Mouse (Mus musculus): ENCODE measurements around the gene Commd7.

Commd7 gene

DNA sequence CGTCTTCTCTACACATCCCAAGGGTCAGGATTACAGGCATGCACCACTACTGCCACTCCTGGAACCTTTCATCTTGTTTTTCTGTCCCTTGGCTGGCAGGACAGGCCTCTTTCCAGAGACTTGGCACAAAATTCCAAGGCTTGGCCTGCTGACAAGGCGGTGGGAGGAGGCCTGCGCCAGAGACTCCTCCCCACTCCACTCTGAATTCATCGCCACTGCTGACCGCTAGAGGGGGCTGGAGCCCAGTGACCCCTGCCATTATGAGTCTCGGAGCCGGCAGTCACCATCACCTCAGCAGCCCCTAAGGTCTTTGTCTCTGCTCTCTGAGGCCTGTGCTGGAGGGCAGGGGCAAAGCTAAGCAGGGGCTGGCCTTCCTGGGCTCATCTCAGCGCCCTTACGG, 23.0 kb downstream of the Commd7 start:
- peak; percentile 79 for DNase-seq (ENCODE audit: low read depth, low spot score)
- H3K36me3 ChIP-seq (ENCODE audit: control insufficient read depth, insufficient read depth, low read length, poor library complexity, severe bottlenecking), result no peaks in the 10 kb centered on the region
- H3K27me3 ChIP-seq (ENCODE audit: control insufficient read depth, insufficient read depth, low read length, poor library complexity, severe bottlenecking), result no peaks in the 10 kb centered on the region

DNA sequence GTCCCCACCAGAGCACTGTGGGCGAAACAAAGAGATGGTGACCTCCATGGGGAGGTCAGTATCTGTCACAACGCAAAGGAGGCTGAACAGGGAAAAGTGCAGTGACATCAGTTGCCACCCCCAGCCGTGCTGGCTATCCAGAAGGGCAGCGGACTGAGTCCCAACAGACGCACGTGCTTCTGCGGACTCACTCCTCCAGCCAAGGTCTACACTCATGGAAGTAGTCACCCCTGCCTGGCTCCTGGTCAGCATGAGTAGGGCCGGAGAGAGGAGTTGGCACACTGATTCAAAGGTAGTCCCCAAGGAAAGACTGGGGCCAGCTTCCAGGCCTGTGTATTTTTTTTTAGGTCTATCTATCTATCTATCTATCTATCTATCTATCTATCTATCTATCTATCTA, 23.5 kb downstream of the Commd7 start:
- no peak for DNase-seq (ENCODE audit: low read depth, low spot score)
- H3K27me3 ChIP-seq (ENCODE audit: control insufficient read depth, insufficient read depth, low read length, poor library complexity, severe bottlenecking), result no peaks in the 10 kb centered on the region
- no peaks in the 10 kb centered on the region for H3K36me3 ChIP-seq (ENCODE audit: control insufficient read depth, insufficient read depth, low read length, poor library complexity, severe bottlenecking)

DNA sequence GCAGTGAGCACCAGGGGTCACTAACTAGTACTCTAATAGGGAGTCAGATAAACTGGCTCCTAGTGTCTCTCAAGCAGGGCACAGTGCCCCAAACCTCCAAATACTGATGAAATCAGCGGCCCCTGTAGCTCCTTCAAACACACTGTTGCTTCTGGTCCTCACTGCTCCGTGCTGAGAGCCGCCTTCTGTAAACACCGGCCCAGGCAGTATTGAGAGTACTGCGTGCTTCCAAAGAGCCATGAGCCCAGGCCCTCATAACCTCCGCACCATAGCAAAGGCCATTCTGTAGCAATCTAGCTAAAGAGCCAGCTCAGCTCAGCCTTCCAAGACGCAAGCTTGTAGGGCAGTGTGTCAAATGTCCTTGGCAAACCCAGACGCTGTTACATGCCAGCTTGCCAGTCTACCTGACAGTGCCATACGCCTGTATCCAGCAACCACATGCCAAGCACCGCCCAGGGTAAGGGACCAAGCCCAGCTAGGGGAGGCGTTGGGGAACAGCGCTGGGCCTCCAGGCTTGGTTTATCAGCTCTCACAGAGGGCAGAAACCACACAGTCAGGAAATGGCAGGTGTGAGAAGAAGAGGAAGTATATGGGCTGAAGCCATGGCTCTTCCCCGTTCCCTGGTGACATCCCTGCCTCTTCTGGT, 24.6 kb downstream of the Commd7 start:
- H3K36me3 ChIP-seq (ENCODE audit: control insufficient read depth, insufficient read depth, low read length, poor library complexity, severe bottlenecking), result no peaks in the 10 kb centered on the region
- H3K27me3 ChIP-seq (ENCODE audit: control insufficient read depth, insufficient read depth, low read length, poor library complexity, severe bottlenecking), result no peaks in the 10 kb centered on the region
- DNase-seq (ENCODE audit: low read depth, low spot score), result peak; percentile 50

DNA sequence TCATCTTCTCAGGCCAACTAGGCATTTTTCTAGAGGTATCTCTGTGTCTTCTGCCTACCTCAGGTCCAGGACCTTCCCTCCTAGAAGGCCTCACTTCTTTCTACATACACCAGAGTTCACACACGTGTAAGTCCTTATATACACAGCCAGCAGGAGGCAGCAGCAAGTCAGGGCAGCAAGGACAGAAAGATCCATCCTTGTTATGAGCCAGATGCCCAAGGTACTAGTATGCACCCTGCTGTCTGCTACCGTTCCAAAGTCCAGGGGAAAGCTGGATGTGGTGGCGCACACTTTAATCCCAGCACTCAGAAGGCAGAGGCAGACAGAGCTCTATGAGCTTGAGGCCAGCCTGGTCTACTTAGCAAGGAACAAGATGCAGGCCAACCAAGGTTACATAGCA, 26.2 kb downstream of the Commd7 start:
- no peaks in the 10 kb centered on the region for H3K27me3 ChIP-seq (ENCODE audit: control insufficient read depth, insufficient read depth, low read length, poor library complexity, severe bottlenecking)
- peak; percentile 20 for DNase-seq (ENCODE audit: low read depth, low spot score)

DNA sequence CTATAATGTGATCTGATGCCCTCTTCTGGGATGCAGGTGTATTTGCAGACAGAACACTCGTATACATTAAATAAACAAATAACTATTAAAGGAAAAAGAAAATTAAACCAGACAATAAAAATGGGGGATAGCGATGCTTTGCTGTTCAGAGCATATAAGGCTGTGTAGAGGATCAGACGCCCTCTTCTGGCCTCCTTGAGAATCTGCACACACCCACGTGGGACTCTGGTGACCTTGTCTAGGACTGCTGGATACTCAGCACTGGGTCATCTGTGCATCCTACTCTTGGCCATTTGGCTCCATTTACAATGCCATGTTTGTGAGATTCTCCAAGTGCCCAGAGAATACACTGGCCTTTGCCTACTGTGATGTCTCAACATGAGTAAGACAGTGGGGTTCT, 28.9 kb downstream of the Commd7 start:
- H3K27me3 ChIP-seq (ENCODE audit: control insufficient read depth, insufficient read depth, low read length, poor library complexity, severe bottlenecking), result no peaks in the 10 kb centered on the region
- no peak for DNase-seq (ENCODE audit: low read depth, low spot score)
- H3K36me3 ChIP-seq (ENCODE audit: control insufficient read depth, insufficient read depth, low read length, poor library complexity, severe bottlenecking), result no peaks in the 10 kb centered on the region

More for the DNA sequence above, 26.2 kb downstream of the Commd7 start:
- H3K36me3 ChIP-seq (ENCODE audit: control insufficient read depth, insufficient read depth, low read length, poor library complexity, severe bottlenecking), result no peaks in the 10 kb centered on the region

DNA sequence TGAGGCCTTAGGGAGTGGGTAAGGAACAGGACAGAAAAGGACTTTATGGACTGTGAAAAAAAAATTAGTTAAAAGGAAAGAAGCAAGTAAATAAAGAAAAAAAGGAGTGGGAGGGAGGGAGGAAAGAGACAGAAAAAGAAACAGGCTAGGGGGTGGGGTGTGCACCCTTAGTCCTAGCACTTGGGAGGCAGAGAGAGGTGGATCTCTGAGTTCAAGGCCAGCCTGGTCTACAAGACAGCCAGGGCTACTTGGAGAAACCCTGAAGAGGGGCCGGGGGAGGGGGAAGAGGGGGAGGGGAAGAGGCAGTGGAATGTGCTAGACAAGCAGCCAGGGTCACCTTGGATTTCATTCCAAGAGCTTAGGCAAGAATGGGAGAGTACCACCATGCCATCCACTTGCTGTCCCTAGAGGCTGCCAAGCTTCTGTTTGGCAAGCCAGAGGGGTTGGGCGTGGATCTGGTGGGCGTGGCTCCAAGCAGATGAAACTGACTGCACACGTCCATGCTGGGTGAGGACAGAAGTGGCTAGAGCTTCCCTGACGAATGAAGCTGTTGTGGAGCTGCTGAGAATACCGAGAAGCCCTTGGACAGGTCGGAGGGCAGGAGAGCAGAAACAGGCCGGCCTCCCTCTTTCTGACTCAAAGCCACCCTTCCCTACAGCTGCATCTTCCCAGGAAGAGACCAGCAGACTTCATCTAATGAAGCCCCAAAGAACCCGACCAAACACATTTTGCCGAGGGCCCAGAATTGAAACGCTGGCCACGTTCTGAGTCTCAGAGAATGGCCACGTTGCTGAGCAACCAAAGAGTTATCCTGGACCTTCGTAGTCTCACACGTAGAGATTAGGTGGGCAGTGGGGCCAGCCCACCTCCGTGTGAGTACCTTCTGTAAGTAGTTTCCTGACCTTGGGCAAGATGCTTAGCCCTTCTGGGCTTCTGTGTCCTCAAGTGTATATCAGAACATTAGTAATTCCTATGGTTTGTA, 31.6 kb downstream of the Commd7 start:
- Histone ChIP-seq H3K27me3 (ENCODE audit: control insufficient read depth, insufficient read depth, low read length, poor library complexity, severe bottlenecking) (no peaks in the 10 kb centered on the region), H3K36me3 (ENCODE audit: control insufficient read depth, insufficient read depth, low read length, poor library complexity, severe bottlenecking) (no peaks in the 10 kb centered on the region)
- DNase-seq (ENCODE audit: low read depth, low spot score), result no peak

DNA sequence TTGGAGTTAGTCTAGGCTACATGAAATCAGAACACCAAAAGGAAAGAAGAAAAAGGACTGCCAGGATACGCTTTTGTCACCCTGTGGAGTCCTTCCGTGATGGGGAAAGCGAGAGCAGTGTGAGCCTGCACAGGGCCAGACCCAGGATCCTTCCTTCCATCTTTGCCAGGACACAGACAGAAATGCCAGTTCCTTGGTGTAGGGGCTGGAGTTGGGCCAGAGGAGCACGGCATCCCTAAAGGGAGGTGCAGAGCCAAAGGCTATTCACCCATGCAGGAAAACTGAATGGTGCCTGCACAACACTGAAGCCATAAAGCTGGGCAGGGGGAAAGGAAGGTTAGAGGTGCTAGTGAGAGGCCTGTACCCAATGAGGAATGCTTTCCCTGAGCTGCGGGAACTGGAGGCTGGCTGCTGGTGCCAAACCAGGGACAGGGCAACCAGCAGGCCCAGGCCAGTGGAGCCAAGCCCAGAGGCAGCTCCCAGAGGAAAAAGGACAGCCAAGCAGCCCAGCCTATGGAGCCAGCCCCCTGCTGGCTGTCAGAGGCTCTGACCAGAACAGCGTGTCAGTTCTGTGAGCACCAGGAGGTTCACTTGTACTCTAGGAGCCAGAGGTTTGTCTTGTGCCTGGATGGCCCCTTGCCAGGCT, 32.4 kb downstream of the Commd7 start:
- H3K36me3 ChIP-seq (ENCODE audit: control insufficient read depth, insufficient read depth, low read length, poor library complexity, severe bottlenecking), result no peaks in the 10 kb centered on the region
- H3K27me3 ChIP-seq (ENCODE audit: control insufficient read depth, insufficient read depth, low read length, poor library complexity, severe bottlenecking), result no peaks in the 10 kb centered on the region
- DNase-seq (ENCODE audit: low read depth, low spot score), result no peak

DNA sequence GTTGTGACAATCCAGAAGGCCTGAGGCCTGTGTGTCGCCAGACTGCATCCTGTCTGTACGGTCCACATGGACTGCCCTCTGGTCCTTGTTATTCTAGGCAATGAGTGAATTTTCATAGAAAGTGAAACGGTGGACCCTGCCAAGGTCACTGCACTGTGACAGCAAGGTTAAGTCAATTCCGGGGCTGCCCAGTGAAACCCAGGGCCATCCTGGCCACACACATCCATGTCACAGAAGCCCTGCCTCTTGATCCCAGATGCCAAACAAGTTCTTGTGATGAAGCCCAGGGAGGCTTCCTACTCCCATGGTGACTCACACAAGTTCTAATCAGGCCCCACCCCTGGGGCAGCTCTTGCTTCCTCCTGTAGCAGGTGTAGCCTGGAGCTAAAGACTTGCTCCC, 35.0 kb downstream of the Commd7 start:
- Histone ChIP-seq H3K27me3 (ENCODE audit: control insufficient read depth, insufficient read depth, low read length, poor library complexity, severe bottlenecking) (no peaks in the 10 kb centered on the region), H3K36me3 (ENCODE audit: control insufficient read depth, insufficient read depth, low read length, poor library complexity, severe bottlenecking) (no peaks in the 10 kb centered on the region)
- DNase-seq (ENCODE audit: low read depth, low spot score), result no peak

DNA sequence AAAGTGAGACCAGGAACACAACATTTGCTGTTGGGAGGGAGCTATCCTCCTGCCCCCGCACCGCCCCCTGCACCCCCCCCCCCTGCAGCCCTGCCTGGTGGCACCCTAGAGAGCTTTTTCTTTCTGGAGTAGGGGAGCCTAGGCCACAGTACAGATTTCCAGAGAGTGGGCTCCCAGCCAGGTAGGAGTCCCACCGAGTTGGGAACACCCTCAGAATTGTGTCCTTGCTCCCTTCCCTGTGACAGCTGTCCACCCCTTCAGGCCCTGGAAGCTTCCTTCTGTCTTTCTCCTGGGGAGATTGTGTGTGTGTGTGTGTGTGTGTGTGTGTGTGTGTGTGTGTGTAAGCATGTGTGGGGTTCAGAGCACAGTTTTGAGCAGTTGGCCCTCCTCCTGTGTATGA, 35.6 kb downstream of the Commd7 start:
- H3K27me3 ChIP-seq (ENCODE audit: control insufficient read depth, insufficient read depth, low read length, poor library complexity, severe bottlenecking), result no peaks in the 10 kb centered on the region
- H3K36me3 ChIP-seq (ENCODE audit: control insufficient read depth, insufficient read depth, low read length, poor library complexity, severe bottlenecking), result no peaks in the 10 kb centered on the region
- no peak for DNase-seq (ENCODE audit: low read depth, low spot score)

DNA sequence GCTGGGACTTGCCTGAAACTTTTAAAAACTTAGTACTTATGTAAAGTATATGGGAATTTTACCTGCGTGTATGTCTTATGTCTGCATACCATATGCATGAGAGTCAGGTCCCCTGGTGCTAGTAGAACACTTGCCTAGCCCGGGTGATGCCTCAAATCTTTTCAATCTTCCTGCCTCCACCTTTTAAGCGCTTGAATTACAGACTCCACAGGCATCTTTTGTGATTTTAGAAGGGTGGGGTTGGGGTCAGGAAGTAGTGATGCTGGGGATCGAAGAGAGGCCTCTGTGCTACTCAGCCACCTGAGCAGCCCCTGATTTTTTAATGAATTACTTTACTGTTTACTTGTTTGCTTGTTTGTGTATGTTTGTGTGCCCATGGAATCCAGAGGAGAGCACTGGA, 37.6 kb downstream of the Commd7 start:
- Histone ChIP-seq H3K27me3 (ENCODE audit: control insufficient read depth, insufficient read depth, low read length, poor library complexity, severe bottlenecking) (no peaks in the 10 kb centered on the region), H3K36me3 (ENCODE audit: control insufficient read depth, insufficient read depth, low read length, poor library complexity, severe bottlenecking) (no peaks in the 10 kb centered on the region)
- no peak for DNase-seq (ENCODE audit: low read depth, low spot score)

DNA sequence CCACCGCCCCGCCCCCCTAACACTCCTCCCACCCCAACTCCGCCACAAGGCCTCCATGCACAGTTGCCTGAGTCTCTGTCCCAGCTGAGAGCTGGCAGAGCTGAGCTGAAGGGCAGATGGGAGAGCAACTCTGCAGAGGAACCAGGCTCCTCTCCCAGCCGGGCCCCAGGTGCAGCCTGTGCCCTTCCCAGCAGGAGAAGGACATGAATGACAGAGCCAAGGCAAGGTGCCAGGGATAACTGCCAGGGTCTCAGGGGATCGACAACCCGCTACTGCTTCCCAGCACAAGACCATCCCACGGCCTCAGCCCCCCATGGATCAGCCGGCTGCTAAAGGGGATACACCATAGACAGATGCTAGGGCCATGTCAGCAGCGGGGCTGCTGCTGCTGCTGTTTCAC, 39.4 kb downstream of the Commd7 start:
- no peaks in the 10 kb centered on the region for H3K27me3 ChIP-seq (ENCODE audit: control insufficient read depth, insufficient read depth, low read length, poor library complexity, severe bottlenecking)
- H3K36me3 ChIP-seq (ENCODE audit: control insufficient read depth, insufficient read depth, low read length, poor library complexity, severe bottlenecking), result no peaks in the 10 kb centered on the region
- DNase-seq (ENCODE audit: low read depth, low spot score), result no peak

DNA sequence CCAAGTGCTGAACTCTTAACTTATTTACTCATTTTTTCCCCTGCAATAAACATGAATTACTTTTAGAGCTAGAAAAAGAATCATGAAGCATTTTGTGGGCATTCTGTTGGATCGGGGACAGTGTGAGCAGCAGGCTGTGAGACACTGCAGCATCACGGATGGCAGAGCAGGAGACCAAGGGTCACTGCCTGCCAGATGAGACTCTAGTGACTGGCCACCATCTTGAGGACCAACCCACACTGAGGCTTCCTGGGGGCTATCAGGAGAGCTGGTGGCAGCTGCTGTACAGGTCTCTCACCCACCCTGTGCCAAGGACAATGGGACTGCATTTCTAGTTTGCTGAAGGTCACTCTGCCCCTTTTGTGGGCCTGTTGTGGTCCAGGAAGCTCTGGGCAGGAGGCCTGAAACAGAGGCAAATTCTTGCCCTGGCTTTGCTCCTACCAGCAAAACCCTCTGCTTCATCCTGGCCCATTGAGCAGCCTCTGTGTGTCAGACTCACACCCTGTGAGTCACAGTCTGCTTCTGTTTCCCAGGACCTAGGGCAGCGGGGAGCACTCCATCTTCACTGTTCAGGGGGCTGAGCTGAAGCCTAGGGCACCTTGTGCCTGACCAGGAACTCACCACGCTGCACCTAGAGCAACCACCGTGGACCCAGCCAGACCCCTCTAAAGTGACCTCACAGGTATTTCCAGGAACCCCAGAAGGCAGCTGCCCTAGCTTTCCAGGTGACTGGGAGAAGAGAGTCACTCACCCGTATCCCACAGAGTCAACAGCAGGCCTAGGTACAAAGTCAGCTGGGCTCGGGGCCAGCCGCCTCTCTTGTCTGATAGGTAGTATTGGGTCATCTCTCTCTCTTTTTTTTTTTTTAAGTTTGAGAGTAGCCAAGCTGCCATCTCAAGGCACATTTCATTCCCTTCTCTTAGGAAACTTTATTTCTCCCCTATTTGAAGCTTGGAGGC, 40.2 kb downstream of the Commd7 start:
- no peak for DNase-seq (ENCODE audit: low read depth, low spot score)
- no peaks in the 10 kb centered on the region for H3K27me3 ChIP-seq (ENCODE audit: control insufficient read depth, insufficient read depth, low read length, poor library complexity, severe bottlenecking)
- no peaks in the 10 kb centered on the region for H3K36me3 ChIP-seq (ENCODE audit: control insufficient read depth, insufficient read depth, low read length, poor library complexity, severe bottlenecking)

DNA sequence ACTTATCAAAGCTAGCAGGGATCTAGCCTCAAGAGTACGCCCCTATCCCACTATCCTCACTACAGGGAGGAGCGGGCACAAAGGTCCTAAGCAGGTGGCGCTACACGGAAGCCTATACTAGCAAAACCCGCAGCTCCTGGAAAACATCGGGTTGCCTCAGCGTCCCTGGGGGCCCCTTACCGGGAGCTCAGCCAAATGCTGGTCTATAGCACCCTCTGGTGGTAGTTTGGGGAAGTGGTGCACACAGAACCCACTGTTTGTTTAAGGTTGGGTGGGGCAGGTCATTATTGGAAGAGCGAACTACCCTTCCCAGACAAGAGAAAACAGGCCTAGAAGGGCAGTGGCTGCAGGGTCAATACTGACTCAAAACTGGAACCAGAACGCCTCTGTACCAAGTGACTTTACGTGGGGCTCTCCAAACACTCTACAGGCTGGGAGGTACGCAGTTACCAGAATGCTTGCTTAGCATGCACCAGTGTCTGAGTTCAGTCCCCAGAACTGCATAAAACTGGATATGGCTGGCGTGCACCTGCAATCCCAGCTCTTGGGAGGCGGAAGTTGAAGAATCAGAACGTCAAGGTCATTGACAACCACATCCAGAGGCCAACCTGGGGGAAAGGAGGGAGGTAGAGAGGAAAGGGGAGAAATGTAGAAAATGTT, 45.9 kb downstream of the Commd7 start:
- H3K27me3 ChIP-seq (ENCODE audit: control insufficient read depth, insufficient read depth, low read length, poor library complexity, severe bottlenecking), result no peaks in the 10 kb centered on the region
- no peaks in the 10 kb centered on the region for H3K36me3 ChIP-seq (ENCODE audit: control insufficient read depth, insufficient read depth, low read length, poor library complexity, severe bottlenecking)
- peak; percentile 87 for DNase-seq (ENCODE audit: low read depth, low spot score)

DNA sequence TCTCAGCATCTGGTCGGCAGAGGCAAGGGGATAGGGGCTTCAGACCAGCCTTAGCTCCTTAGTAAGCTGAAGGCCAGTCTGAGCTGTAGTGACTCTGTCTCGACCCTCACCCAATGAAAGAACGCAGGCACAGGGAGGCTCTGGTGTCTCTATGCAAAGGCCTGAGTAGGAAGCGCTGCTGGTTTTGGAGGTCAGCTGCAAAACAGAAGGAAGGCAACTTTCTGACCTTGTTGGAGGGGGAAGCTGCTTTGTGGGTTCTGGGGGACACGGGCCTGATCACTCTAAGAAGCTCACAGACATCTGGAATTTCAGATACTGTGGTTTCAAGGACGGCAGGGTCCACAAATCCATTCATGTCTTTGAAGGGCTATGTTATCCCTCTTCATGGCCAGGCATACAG, 46.6 kb downstream of the Commd7 start:
- Histone ChIP-seq H3K27me3 (ENCODE audit: control insufficient read depth, insufficient read depth, low read length, poor library complexity, severe bottlenecking) (no peaks in the 10 kb centered on the region), H3K36me3 (ENCODE audit: control insufficient read depth, insufficient read depth, low read length, poor library complexity, severe bottlenecking) (no peaks in the 10 kb centered on the region)
- no peak for DNase-seq (ENCODE audit: low read depth, low spot score)
